Mouse (Mus musculus) small intestine, adult 2 months (tissue): ENCODE results near the gene Rtp2. TPM values are rescaled to one million over a fixed set of nuclear protein-coding genes. Genes with fewer than 3 reads are reported as not detected.

Experiments
- H3K27ac ChIP-seq: fragments of 200-500 bp; 2 replicates; pipeline ENCODE4 v1.5.1; 2012; ENCODE audit warnings: low read depth, low read length, control low read depth, inconsistent platforms; ENCODE audit not compliant: insufficient read depth
- H3K27me3 ChIP-seq: fragments of 200-500 bp; 2 replicates; pipeline ENCODE4 v1.6.1; 2012; ENCODE audit warnings: mild to moderate bottlenecking, moderate library complexity, low read length, inconsistent platforms; ENCODE audit not compliant: control insufficient read depth, insufficient read depth
- H3K36me3 ChIP-seq: fragments of 200-500 bp; 2 replicates; pipeline ENCODE4 v1.6.1; 2012; ENCODE audit warnings: mild to moderate bottlenecking, low read length, control low read depth, inconsistent platforms; ENCODE audit not compliant: control insufficient read depth, insufficient read depth
- H3K4me1 ChIP-seq: fragments of 200-500 bp; 2 replicates; pipeline ENCODE4 v1.6.1; 2012; ENCODE audit warnings: low read length, inconsistent platforms, mixed read lengths; ENCODE audit not compliant: control insufficient read depth, insufficient read depth, insufficient read length
- H3K4me3 ChIP-seq: fragments of 200-500 bp; 2 replicates; pipeline ENCODE4 v1.5.1; 2012; ENCODE audit warnings: low read depth, mild to moderate bottlenecking, control low read depth, inconsistent platforms, low read length, moderate library complexity
- CTCF ChIP-seq: fragments of 200-500 bp; IDR thresholded peaks from 2 replicates; pipeline ENCODE4 v1.5.1; 2012; ENCODE audit warnings: low read depth, mild to moderate bottlenecking, control low read depth, inconsistent platforms, low read length, moderate library complexity, mixed read lengths; ENCODE audit not compliant: insufficient replicate concordance, insufficient read length; ENCODE audit errors: extremely low read depth
- POLR2A ChIP-seq: fragments of 200-500 bp; IDR thresholded peaks from 2 replicates; pipeline ENCODE4 v1.6.1; 2012; ENCODE audit warnings: low read depth, mild to moderate bottlenecking, control low read depth, inconsistent platforms, low read length, moderate library complexity
- WGBS: fragments of 180-500 bp; shearing (Covaris S2); methylation state at CpG from one replicate; pipeline ENCODE4 v1.1.7; 2018; 5-methylcytosine and 5-hydroxymethylcytosine counted together
- polyA plus RNA-seq: library from polyadenylated mRNA; depleted of rRNA; stranded (reverse); fragments of >200 nt; gene quantifications from 2 replicates; pipeline ENCODE4 v1.2.3, GENCODE M21; 2012; rRNA removed

The Rtp2 gene
- polyA plus RNA-seq, 1 experiment = not detected

GRCm38 (mm10) chr16:23890151-23890550, 42.0 kb downstream of the Rtp2 start:
- TF ChIP-seq POLR2A (no peak), CTCF (no peak)
- Histone ChIP-seq H3K27me3 (no peaks in the 10 kb centered on the region), H3K4me1 (no peaks in the 10 kb centered on the region), H3K36me3 (no peaks in the 10 kb centered on the region), H3K27ac (no peak overlapping the region), H3K4me3 (no peak overlapping the region)
- WGBS = 8% methylated on average over 9 of the region's 9 CpGs

- TF ChIP-seq POLR2A (no peak), CTCF (no peak)
- Histone ChIP-seq H3K27me3 (no peaks in the 10 kb centered on the region), H3K36me3 (no peaks in the 10 kb centered on the region), H3K4me1 (no peaks in the 10 kb centered on the region), H3K27ac (no peak overlapping the region), H3K4me3 (no peak overlapping the region)
- WGBS = 76% methylated on average over 10 of the region's 10 CpGs
Observed at GRCm38 (mm10) chr16:23887910-23888579, 44.1 kb downstream of the Rtp2 start.

- H3K27me3 ChIP-seq = no peaks in the 10 kb centered on the region
- H3K36me3 ChIP-seq = no peaks in the 10 kb centered on the region
- H3K4me3 ChIP-seq = no peak overlapping the region
- H3K27ac ChIP-seq = no peak overlapping the region
- 78% methylated on average over 12 of the region's 12 CpGs for WGBS
- H3K4me1 ChIP-seq = no peaks in the 10 kb centered on the region
- TF ChIP-seq CTCF = no peak
- no peak for TF ChIP-seq POLR2A
Observed at GRCm38 (mm10) chr16:23885098-23885497, 47.1 kb downstream of the Rtp2 start.

Other genes starting within 250 kb of the Rtp2 start
- 132 and 226 TPM in 2 replicates for gene Sst, start 41.4 kb downstream of the Rtp2 start, polyA plus RNA-seq
- gene Gm37419, start 56.1 kb upstream of the Rtp2 start, polyA plus RNA-seq = not detected in 2 replicates
- 4.1 and 12.2 TPM in 2 replicates for gene Bcl6, start 56.5 kb upstream of the Rtp2 start, polyA plus RNA-seq